Mouse (Mus musculus) left cerebral cortex, postnatal 36 days (tissue): Measurements from ENCODE around the gene Lrrc51. TPM values are rescaled to one million over a fixed set of nuclear protein-coding genes. Genes with fewer than 3 reads are reported as not detected.

ENCODE experiments used
- DNase-seq, 2 experiments: peaks; one replicate each; pipeline ENCODE4 v3.0.0; 2021 to 2022; ENCODE audit warnings: low spot score in 2 of 2, mixed read lengths in 1 of 2
- intact Hi-C: fragments of 180-260 bp; cut with DNase I; formaldehyde crosslinking; loops from one replicate; pipeline ENCODE4 v1.15.1; 2025
- total RNA-seq, 2 experiments: library from RNA; stranded (reverse); gene quantifications; 2 replicates each; pipeline ENCODE4 v1.2.3; 2021

Lrrc51 gene
- total RNA-seq, result 1 to 10 TPM; 5.2 to 5.3 TPM

DNA sequence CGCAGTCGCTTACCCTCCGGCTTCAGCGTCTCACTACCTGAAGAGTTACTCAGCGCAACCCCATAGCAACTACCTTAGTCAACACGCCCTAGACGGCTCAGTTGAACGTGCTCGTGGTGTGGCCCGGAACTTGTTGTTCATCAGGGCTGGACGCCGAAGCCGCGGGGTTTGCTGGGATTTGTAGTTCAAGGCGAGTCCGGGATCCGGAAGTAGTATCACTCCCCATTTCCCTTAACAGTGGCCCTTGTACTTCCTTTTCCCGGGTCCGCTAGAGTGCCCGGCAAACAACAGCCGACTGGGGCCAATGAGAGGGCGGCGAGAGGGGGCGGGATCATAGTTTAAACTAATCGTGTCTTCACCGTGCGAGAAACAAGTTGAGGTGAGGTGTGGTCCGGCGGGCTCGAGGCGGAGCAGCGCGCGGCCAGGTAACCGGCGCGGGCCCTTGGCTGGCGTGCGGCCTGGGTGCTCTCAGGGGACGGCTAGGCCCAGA lies at the start of gene Lrrc51, which contains the start of gene Numa1:
Lrrc51 (minus strand) TSS at position 145 of the 490 bp plus-strand sequence.
Numa1 (plus strand) TSS at position 361 of the 490 bp plus-strand sequence.
- DNase-seq, result peak; percentile 96
- intact Hi-C loops, result loop anchor here (1.0 to 5.0 kb wide), 2 partner anchors 27 to 34 kb away; partner anchors contain the start of gene Tomt

GRCm38 (mm10) chr7:101982735-101983134 lies 49.0 kb upstream of the Lrrc51 start:
- DNase-seq, result no peak
- intact Hi-C loops, result no loop called here

DNA sequence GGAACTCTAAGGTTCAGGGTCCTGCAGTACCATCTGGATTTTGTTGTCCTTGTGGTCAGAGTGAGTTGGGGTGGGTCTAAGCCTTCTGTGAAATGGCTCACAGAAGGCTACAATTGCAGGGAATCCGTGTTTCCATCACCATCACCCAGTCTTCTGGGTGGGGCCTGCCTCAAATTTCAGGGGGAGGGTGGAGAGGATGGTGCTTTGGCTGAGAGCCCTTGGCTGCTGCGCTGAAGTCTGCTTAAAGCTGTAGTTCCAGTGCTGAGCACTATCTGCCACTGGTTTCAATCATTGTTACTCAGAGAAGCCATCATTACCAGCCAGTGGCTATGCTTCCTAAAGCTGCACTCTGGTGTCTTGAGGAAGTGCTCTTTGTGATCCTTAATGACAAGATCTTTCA lies 40.8 kb upstream of the Lrrc51 start:
- DNase-seq, result no peak
- intact Hi-C loops, result no loop called here

GRCm38 (mm10) chr7:101973730-101974129 lies 40.0 kb upstream of the Lrrc51 start:
- intact Hi-C loops, result no loop called here
- DNase-seq, result no peak

GRCm38 (mm10) chr7:101971721-101972120 lies 38.0 kb upstream of the Lrrc51 start:
- no peak for DNase-seq
- intact Hi-C loops, result no loop called here

DNA sequence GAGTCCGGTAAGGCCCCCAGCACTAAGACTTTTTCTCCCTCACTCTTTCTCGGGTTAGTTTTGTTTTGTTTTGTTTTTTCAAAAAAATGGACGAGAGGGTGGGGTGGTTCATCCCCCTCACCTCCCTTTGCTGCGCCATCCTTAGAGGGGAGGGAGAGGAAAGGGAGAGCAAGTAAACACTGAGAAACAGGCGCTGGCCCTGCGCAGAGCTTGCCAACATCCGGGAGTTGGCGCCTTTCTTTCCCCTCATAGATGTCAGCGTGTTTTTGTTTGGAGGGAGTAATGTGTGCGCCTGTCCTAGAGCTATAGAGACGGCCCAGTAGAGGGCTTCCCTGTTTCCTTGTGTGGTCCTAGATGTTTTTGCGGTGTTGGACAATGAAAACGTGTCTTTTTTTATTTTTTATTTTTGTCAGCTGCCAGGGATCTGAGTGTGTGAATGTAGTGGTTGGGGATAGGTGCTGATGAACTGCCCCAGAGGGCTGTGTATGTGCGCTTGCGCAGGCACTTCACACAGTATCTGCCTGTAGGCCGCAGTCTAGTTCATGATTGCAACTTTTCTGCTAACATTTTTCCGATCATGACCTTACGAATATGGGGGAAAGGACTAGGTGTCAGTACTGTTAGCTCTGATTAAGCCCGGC lies 37.2 kb upstream of the Lrrc51 start:
- intact Hi-C loops, result no loop called here
- peak; percentile 76 to 82 for DNase-seq

- intact Hi-C loops, result no loop called here
- DNase-seq, result peak; percentile 80 to 85
These were observed 36.7 kb upstream of the Lrrc51 start for GRCm38 (mm10) chr7:101970429-101970775.

GRCm38 (mm10) chr7:101969694-101970428 lies 36.2 kb upstream of the Lrrc51 start:
- intact Hi-C loops, result loop anchor here (5.0 kb wide), 1 partner anchor 38 kb away; the partner anchor contains the start of genes Lrrc51 and Numa1
- DNase-seq, result peak; percentile 86 to 90

DNA sequence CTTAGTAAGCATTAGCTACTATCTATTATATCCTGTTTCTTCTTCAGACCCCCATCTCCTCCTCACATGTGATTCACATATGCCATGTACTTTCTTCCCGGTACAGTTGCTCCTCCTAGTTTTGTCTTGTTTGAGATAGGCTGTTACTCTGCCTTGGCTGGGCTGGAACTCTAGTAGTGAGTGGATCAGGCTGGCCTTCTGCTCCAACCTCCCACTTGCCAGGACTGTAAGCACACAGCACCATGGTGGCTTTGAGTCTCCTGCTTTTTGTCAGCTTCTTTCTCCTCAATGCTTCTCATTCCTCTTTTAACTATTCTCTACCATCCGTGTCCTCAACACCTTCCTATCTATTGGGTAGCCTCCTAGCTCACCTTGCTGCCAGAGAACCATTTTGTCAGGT lies 35.1 kb upstream of the Lrrc51 start:
- no peak for DNase-seq
- intact Hi-C loops, result loop anchor here (5.0 kb wide), 1 partner anchor 36 kb away; the partner anchor contains the start of genes Lrrc51 and Numa1

GRCm38 (mm10) chr7:101967256-101967655 lies 33.6 kb upstream of the Lrrc51 start:
- no peak for DNase-seq
- intact Hi-C loops, result loop anchor here (5.0 kb wide), 1 partner anchor 35 kb away; the partner anchor contains the start of genes Lrrc51 and Numa1

DNA sequence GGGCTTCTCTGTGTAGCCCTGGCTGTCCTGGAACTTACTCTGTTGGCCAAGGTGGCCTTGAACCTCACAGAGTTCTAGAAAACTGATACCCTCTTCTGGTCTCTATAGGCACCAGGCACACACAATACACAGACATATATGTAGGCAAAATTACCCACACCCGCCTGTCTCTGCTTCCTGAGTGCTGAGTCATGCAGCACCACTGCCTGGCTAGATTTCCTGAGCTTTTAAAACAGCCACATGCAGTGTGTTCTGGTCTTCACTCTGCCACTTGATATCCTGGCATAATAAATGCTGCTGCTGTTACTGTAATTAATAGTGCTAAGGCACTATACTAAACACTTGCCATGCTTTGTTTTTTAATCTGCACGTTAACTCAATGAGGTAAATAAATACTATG lies 31.9 kb upstream of the Lrrc51 start:
- DNase-seq, result no peak
- intact Hi-C loops, result loop anchor here (5.0 kb wide), 1 partner anchor 33 kb away; the partner anchor contains the start of genes Lrrc51 and Numa1

- no peak for DNase-seq
- intact Hi-C loops, result no loop called here
These were observed 30.9 kb upstream of the Lrrc51 start for GRCm38 (mm10) chr7:101964551-101964950.

- intact Hi-C loops, result no loop called here
- DNase-seq, result no peak
These were observed 29.9 kb upstream of the Lrrc51 start for GRCm38 (mm10) chr7:101963621-101964020.

GRCm38 (mm10) chr7:101962829-101963228 lies 29.1 kb upstream of the Lrrc51 start:
- intact Hi-C loops, result no loop called here

GRCm38 (mm10) chr7:101956911-101957310 lies 23.2 kb upstream of the Lrrc51 start:
- intact Hi-C loops, result no loop called here
- DNase-seq, result no peak

More at GRCm38 (mm10) chr7:101962829-101963228, 29.1 kb upstream of the Lrrc51 start:
- no peak for DNase-seq

DNA sequence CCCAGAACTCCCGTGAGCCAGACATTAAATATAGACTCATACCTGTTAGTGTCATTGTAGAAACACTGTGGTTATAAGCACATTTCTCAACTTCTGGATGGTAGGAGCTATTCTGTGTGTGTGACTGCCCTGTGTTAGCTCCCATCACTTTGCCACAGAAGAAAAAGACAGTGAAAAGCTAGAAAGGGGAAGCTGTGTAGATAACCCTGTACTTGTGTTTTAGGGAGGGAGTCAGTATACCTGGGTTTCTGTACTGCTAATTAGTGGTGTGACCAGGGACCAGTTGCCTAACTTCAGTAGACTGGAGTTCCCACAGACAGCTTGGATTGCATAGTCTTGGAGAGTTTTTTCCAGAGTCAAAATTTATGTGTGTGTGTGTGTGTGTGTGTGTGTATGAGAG lies 22.8 kb upstream of the Lrrc51 start:
- intact Hi-C loops, result no loop called here
- no peak for DNase-seq

- DNase-seq, result no peak
- intact Hi-C loops, result no loop called here
These were observed 22.2 kb upstream of the Lrrc51 start for GRCm38 (mm10) chr7:101955862-101956261.

DNA sequence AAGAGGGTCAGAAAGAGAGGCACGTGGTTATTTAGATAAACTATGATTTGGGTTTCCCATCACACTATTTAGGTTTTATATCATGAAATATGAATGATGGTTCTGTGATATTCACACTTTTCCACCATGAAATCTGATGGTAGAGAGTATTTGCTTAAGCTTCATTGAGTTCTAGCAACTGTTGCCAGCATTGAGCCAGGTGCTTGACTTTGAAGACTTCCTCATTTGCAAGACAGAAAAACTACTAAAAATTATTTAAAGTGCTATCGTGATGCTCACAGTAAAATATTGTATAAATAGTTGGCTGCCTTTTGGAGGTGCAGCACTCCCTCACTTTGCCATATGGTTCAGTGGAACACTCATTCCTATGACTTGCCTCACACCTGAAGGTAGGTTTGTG lies 21.6 kb upstream of the Lrrc51 start:
- intact Hi-C loops, result no loop called here
- DNase-seq, result no peak

DNA sequence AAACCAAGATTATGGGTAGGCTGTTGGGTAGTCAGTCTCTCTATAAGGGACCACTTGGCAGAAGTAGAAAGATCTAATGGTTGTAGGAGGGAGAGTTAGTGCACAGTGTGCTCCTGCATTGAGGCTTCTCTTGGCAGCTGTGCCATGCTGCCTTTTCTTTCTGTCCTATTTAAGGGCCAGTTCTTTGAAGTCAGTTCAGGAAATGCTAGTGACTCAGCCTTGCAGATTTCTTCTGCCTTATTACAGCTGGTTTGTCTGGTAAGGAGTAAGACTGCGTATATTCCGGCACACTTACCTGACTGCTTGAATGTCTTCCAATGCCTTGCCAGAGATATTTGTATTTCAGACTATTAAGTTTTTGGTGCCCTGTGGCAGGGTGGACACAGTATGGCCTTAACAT lies 20.5 kb upstream of the Lrrc51 start:
- DNase-seq, result no peak
- intact Hi-C loops, result no loop called here

DNA sequence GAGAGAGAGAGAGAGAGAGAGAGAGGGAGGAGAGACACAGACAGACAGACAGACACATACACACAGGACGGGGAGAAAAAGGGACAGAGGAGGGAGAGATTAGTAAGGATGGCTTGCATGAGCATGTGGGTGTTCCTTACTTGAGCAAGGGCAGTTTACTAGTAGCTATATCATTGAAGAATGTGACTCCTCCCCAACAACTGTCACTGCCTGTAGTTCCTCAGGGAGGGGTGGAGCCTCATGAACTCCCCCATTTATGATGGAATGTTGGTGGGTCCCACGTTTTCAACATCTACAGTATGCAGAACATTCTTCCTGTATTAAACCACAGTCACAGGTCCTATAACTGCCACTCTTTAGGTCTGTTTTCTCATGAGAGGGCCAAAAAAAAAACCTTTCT lies 18.4 kb upstream of the Lrrc51 start:
- no peak for DNase-seq
- intact Hi-C loops, result no loop called here

DNA sequence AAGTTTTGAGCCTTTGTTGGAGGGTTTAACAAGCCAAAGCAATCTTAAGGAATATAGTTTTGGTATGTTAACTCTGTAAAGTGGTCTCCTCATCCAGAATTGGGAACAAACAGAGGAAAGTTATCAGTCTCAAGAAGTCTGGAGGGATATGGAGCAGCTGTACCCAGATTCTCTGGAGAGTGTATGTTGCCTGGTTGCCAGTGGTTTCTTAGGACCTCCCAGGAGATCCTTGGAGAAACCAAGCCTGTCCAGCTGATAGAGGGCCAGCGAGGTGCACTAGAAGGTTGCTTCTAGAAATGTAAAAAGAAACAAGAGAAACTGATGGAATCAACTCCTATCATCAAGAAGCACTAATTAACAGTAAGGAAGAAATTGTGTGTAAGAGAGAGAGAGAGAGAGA lies 18.0 kb upstream of the Lrrc51 start:
- DNase-seq, result no peak

More for the DNA sequence above, 18.0 kb upstream of the Lrrc51 start:
- intact Hi-C loops, result no loop called here
